Mouse (Mus musculus) liver, embryonic 14.5 days (tissue): ENCODE data around the gene Rtn4rl1.

Experiments
- CTCF ChIP-seq: IDR thresholded peaks from 2 replicates; pipeline ENCODE4 v1.5.1; 2016; ENCODE audit warnings: antibody characterized with exemption, low read depth, control low read depth
- EP300 ChIP-seq: IDR thresholded peaks from 2 replicates; pipeline ENCODE4 v1.6.1; 2016; ENCODE audit warnings: antibody characterized with exemption, low read depth

DNA sequence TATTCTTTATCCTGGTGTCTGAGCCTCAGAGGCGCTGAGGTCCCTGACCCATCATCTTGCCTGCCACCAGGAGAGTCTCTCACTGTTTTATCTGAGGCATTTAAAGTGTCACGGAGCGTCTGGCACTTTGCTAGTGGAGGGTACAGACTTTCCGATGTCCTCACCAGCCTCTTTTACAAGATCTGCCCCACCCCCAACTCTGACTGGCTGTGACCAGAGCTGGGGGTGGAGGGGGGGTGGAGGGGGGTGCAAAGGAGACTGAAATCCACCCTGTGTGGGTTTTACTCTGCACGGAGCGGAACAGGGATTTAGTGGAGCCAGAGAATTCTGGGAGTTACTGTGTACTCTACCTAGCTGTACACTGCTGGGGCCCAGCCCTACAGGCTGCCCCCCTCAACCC lies 81.5 kb downstream of the Rtn4rl1 start:
- no peak for TF ChIP-seq CTCF
- no peak for TF ChIP-seq EP300
